Mouse (Mus musculus): ENCODE data around the gene Hmgb1. TPM values are rescaled to one million over a fixed set of nuclear protein-coding genes. Genes with fewer than 3 reads are reported as not detected.

Gene Hmgb1
- 3.4 and 4.4 TPM in 2 replicates for polyA plus RNA-seq (2012; rRNA removed; ENCODE audit: low replicate concordance)

GRCm38 (mm10) chr5:149184104-149184843 is at the start of gene Hmgb1, which contains the start of gene Uspl1:
Gene Hmgb1 (minus strand): TSS chr5:149184489.
Gene Uspl1 (plus strand): TSS chr5:149184350.

Other genes with a start within 250 kb of the Hmgb1 start
- gene Gm42791, start 189.3 kb downstream of the Hmgb1 start, polyA plus RNA-seq (2012; rRNA removed; ENCODE audit: low replicate concordance), result not detected in 2 replicates
- 2.2 and 2.6 TPM in 2 replicates for gene Uspl1, start 139 bp downstream of the Hmgb1 start, polyA plus RNA-seq (2012; rRNA removed; ENCODE audit: low replicate concordance)
- gene Alox5ap, start 80.3 kb upstream of the Hmgb1 start, polyA plus RNA-seq (2012; rRNA removed; ENCODE audit: low replicate concordance), result 5.8 and 11.2 TPM in 2 replicates
- gene Medag, start 227.3 kb upstream of the Hmgb1 start, polyA plus RNA-seq (2012; rRNA removed; ENCODE audit: low replicate concordance), result 0.62 and 1.7 TPM in 2 replicates

Data from duodenum, adult 2 months (tissue).